Comparison of ENCODE assay signal across 7 mouse cellular contexts in genomic region chr5:24576801-24577182, GRCm38 (mm10). TPM values are rescaled to one million over a fixed set of nuclear protein-coding genes. Genes with fewer than 3 reads are reported as not detected.
DNase-seq lines count a peak whose midpoint lies in the region; ATAC-seq and TF ChIP-seq lines count a peak whose summit lies in the region.

No protein-coding gene starts in this region.

- peak overlapping the region; percentile 48; the same call in 1 of the 2 replicates for H3K27ac ChIP-seq in lung, embryonic 14.5 days (ENCODE audit: low read depth)
- H3K27ac ChIP-seq in hindbrain, embryonic 11.5 days (ENCODE audit: low read depth, low read length), result peak overlapping the region; percentile 67

- WGBS in lung, embryonic 14.5 days, result under 1% methylated on average over 32 of the region's 32 CpGs
- under 1% methylated on average over 32 of the region's 32 CpGs for WGBS in hindbrain, embryonic 11.5 days

- H3K4me2 ChIP-seq in lung, embryonic 14.5 days, result peak overlapping the region; percentile 74
- peak overlapping the region; percentile 76 for H3K4me2 ChIP-seq in hindbrain, embryonic 11.5 days (replicated peaks; ENCODE audit: low read depth, low read length)

- ATAC-seq in lung, embryonic 14.5 days (ENCODE audit: insufficient read depth), result peak; percentile 41
- ATAC-seq in common myeloid progenitor, adult 5-6 weeks (replicated peaks; ENCODE audit: low read depth, poor library complexity, severe bottlenecking), result peak; percentile 12; the same call in 1 of the 2 replicates
- peak; percentile 64 for ATAC-seq in hindbrain, embryonic 11.5 days (ENCODE audit: low FRiP score)

- DNase-seq in lung, embryonic 14.5 days, result peak; percentile 61
- no peak for DNase-seq in lung, adult 18-20 months
- DNase-seq in hindbrain, embryonic 11.5 days (ENCODE audit: low spot score), result no peak
- DNase-seq in thymus, postnatal 36 days, result no peak
- no peak for DNase-seq in retina, embryonic 14.5 days (ENCODE audit: low spot score)

- no peaks in the 10 kb centered on the region for H3K27me3 ChIP-seq in lung, embryonic 14.5 days (ENCODE audit: insufficient read depth, low read length)
- no peaks in the 10 kb centered on the region for H3K27me3 ChIP-seq in hindbrain, embryonic 11.5 days (ENCODE audit: control insufficient read depth, insufficient read depth, low read length)
- no peaks in the 10 kb centered on the region for H3K27me3 ChIP-seq in megakaryocyte, embryonic 14.5 days (replicated peaks)

- no peaks in the 10 kb centered on the region for H3K9me3 ChIP-seq in lung, embryonic 14.5 days (ENCODE audit: low read depth, low read length)
- H3K9me3 ChIP-seq in hindbrain, embryonic 11.5 days (ENCODE audit: control insufficient read depth, low read length), result no peaks in the 10 kb centered on the region
- H3K9me3 ChIP-seq in megakaryocyte, embryonic 14.5 days, result no peaks in the 10 kb centered on the region

- H3K36me3 ChIP-seq in lung, embryonic 14.5 days (ENCODE audit: insufficient read depth), result peaks cover 34% of the 10 kb centered on the region
- H3K36me3 ChIP-seq in hindbrain, embryonic 11.5 days (ENCODE audit: control insufficient read depth, insufficient read depth, low read length), result peaks cover 10% of the 10 kb centered on the region
- H3K36me3 ChIP-seq in megakaryocyte, embryonic 14.5 days (replicated peaks; ENCODE audit: low read length), result peaks cover 39% of the 10 kb centered on the region

- no peak for TF ChIP-seq CTCF in lung, embryonic 14.5 days (IDR thresholded peaks at IDR 0.05; ENCODE audit: low read depth)

- H3K4me3 ChIP-seq in lung, embryonic 14.5 days (ENCODE audit: low read depth, low read length), result peak overlapping the region; percentile 66
- peak overlapping the region; percentile 79 for H3K4me3 ChIP-seq in hindbrain, embryonic 11.5 days (ENCODE audit: low read depth, low read length)
- peak overlapping the region; percentile 97 for H3K4me3 ChIP-seq in megakaryocyte, embryonic 14.5 days (replicated peaks)

- H3K4me1 ChIP-seq in lung, embryonic 14.5 days (ENCODE audit: insufficient read depth), result peaks cover 5% of the 10 kb centered on the region; the same call in 1 of the 2 replicates
- peaks cover 2% of the 10 kb centered on the region; the same call in 1 of the 2 replicates for H3K4me1 ChIP-seq in hindbrain, embryonic 11.5 days (replicated peaks; ENCODE audit: control insufficient read depth, insufficient read depth, low read length)
- peaks cover 39% of the 10 kb centered on the region for H3K4me1 ChIP-seq in megakaryocyte, embryonic 14.5 days

- H3K9ac ChIP-seq in lung, embryonic 14.5 days, result peak overlapping the region; percentile 60
- H3K9ac ChIP-seq in hindbrain, embryonic 11.5 days (ENCODE audit: low read depth, low read length), result peak overlapping the region; percentile 74

RNA-seq across cellular contexts. Expression of gene Abcf2, which starts 0.5 kb away (rescaled TPM):
- 119 and 120 TPM in 2 replicates for polyA plus RNA-seq in lung, embryonic 14.5 days (2014; fragmentation: Nextera tagmentation; extraction: Ambion mirVana)
- total RNA-seq in common myeloid progenitor, adult 5-6 weeks (2017), result 107 and 119 TPM in 2 replicates
- polyA plus RNA-seq in hindbrain, embryonic 11.5 days (2014; fragmentation: Nextera tagmentation; extraction: Ambion mirVana), result 121 and 136 TPM in 2 replicates
- polyA plus RNA-seq in megakaryocyte, embryonic 14.5 days (2012; ENCODE audit: insufficient read depth, low replicate concordance), result 49.0 and 53.1 TPM in 2 replicates

RNA-seq across cellular contexts. Expression of gene Chpf2, which starts 9.7 kb away (rescaled TPM):
- polyA plus RNA-seq in lung, embryonic 14.5 days (2014; fragmentation: Nextera tagmentation; extraction: Ambion mirVana), result 12.2 and 14.2 TPM in 2 replicates
- total RNA-seq in common myeloid progenitor, adult 5-6 weeks (2017), result 12.3 and 13.3 TPM in 2 replicates
- 8.6 and 8.7 TPM in 2 replicates for polyA plus RNA-seq in hindbrain, embryonic 11.5 days (2014; fragmentation: Nextera tagmentation; extraction: Ambion mirVana)
- 36.1 and 95.0 TPM in 2 replicates for polyA plus RNA-seq in megakaryocyte, embryonic 14.5 days (2012; ENCODE audit: insufficient read depth, low replicate concordance)

RNA-seq across cellular contexts. Expression of gene 4931409K22Rik, which starts 20.2 kb away (rescaled TPM):
- polyA plus RNA-seq in lung, embryonic 14.5 days (2014; fragmentation: Nextera tagmentation; extraction: Ambion mirVana), result not detected in 2 replicates
- not detected in 2 replicates for total RNA-seq in common myeloid progenitor, adult 5-6 weeks (2017)
- 0.14 TPM in 1 of 2 replicates, not detected in the other for polyA plus RNA-seq in hindbrain, embryonic 11.5 days (2014; fragmentation: Nextera tagmentation; extraction: Ambion mirVana)
- not detected in 2 replicates for polyA plus RNA-seq in megakaryocyte, embryonic 14.5 days (2012; ENCODE audit: insufficient read depth, low replicate concordance)

RNA-seq across cellular contexts. Expression of gene Asb10, which starts 36.0 kb away (rescaled TPM):
- 0.29 and 0.42 TPM in 2 replicates for polyA plus RNA-seq in lung, embryonic 14.5 days (2014; fragmentation: Nextera tagmentation; extraction: Ambion mirVana)
- 0.69 TPM in 1 of 2 replicates, not detected in the other for total RNA-seq in common myeloid progenitor, adult 5-6 weeks (2017)
- polyA plus RNA-seq in hindbrain, embryonic 11.5 days (2014; fragmentation: Nextera tagmentation; extraction: Ambion mirVana), result 0.20 and 0.33 TPM in 2 replicates
- not detected in 2 replicates for polyA plus RNA-seq in megakaryocyte, embryonic 14.5 days (2012; ENCODE audit: insufficient read depth, low replicate concordance)

RNA-seq across cellular contexts. Expression of gene Smarcd3, which starts 47.4 kb away (rescaled TPM):
- 37.2 and 39.1 TPM in 2 replicates for polyA plus RNA-seq in lung, embryonic 14.5 days (2014; fragmentation: Nextera tagmentation; extraction: Ambion mirVana)
- 0.09 TPM in 1 of 2 replicates, not detected in the other for total RNA-seq in common myeloid progenitor, adult 5-6 weeks (2017)
- 42.3 and 45.9 TPM in 2 replicates for polyA plus RNA-seq in hindbrain, embryonic 11.5 days (2014; fragmentation: Nextera tagmentation; extraction: Ambion mirVana)
- 0.76 TPM in 1 of 2 replicates, not detected in the other for polyA plus RNA-seq in megakaryocyte, embryonic 14.5 days (2012; ENCODE audit: insufficient read depth, low replicate concordance)

Comparison
In these comparisons a context has a peak if more than half of its experiments do, and no peak if none do; other contexts are left out.
1. ATAC-seq: peak in every context shown above with its lines; median percentile 64 in hindbrain, embryonic 11.5 days; 41 in lung, embryonic 14.5 days; 12 in common myeloid progenitor, adult 5-6 weeks.